Mouse (Mus musculus): Measurements from ENCODE around the gene Kirrel3.

- TF ChIP-seq CTCF (IDR thresholded peaks at IDR 0.05; ENCODE audit: low read depth, low read length): no peak
- TF ChIP-seq TAL1 (conservative IDR thresholded peaks at IDR 0.05; ENCODE audit: low read depth, low read length): no peak
- no peak for TF ChIP-seq POLR2AphosphoS5 (IDR thresholded peaks at IDR 0.05; ENCODE audit: insufficient replicate concordance, low read depth, low read length)
- TF ChIP-seq GATA1 (IDR thresholded peaks at IDR 0.05; ENCODE audit: borderline replicate concordance, low read length): no peak
Measured at GRCm38 (mm10) chr9:34758925-34759324, 273.2 kb downstream of the Kirrel3 start.
